Mouse (Mus musculus) liver, postnatal 0 days (tissue): ENCODE results near the gene Slc38a3.
"Not testable (repeated sequence)": the region's sequence is repeated elsewhere in the genome, so short reads cannot be mapped to it uniquely, and the experiment has no call there.

Experiments
- CTCF ChIP-seq: sonication (generic); IDR thresholded peaks from 2 replicates; pipeline ENCODE4 v1.5.1; 2016; ENCODE audit warnings: antibody characterized with exemption, low read depth
- EP300 ChIP-seq: IDR thresholded peaks from 2 replicates; pipeline ENCODE4 v1.6.1; 2016; ENCODE audit warnings: antibody characterized with exemption, low read depth, mild to moderate bottlenecking

GRCm38 (mm10) chr9:107677819-107678526, 8.6 kb upstream of the Slc38a3 start:
- TF ChIP-seq EP300: not testable (repeated sequence)
- TF ChIP-seq CTCF: peak; percentile 76
